Mouse (Mus musculus) layer of hippocampus, postnatal 25 days (tissue): ENCODE results near the gene Iqsec1. TPM values are rescaled to one million over a fixed set of nuclear protein-coding genes. Genes with fewer than 3 reads are reported as not detected.
A peak's percentile ranks its signal among the peaks of the same experiment; 100 is the strongest.

Source experiments
- DNase-seq, 2 experiments: peaks; one replicate each; pipeline ENCODE4 v3.0.0; 2022; ENCODE audit warnings: mixed read lengths in 2 of 2, low spot score in 1 of 2; ENCODE audit errors: extremely low spot score in 1 of 2
- total RNA-seq, 2 experiments: library from RNA; stranded (reverse); gene quantifications; 2 replicates each; pipeline ENCODE4 v1.2.3; 2021

Iqsec1 gene
- total RNA-seq, 2 experiments from 2014 or later: 245 to 258 TPM

DNA sequence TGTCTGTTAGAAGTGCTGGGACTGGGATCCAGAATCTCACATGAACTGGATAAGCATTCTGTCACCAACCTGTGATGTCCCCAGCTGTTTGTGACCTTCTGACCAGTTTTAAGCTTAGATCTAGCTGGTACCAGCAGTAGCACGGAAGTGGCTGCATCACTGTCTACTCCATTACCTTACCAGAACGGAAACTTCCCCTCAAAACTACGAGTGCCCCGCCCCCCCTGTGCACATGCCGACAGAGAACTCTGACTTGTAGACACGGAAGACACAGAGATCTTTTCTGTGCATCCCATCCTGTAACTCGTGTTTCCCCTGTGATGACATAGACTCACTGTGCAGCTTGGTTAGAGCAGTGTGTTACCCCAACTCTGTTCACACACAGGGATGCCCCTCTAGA lies 358.1 kb downstream of the Iqsec1 start:
- no peak for DNase-seq

DNA sequence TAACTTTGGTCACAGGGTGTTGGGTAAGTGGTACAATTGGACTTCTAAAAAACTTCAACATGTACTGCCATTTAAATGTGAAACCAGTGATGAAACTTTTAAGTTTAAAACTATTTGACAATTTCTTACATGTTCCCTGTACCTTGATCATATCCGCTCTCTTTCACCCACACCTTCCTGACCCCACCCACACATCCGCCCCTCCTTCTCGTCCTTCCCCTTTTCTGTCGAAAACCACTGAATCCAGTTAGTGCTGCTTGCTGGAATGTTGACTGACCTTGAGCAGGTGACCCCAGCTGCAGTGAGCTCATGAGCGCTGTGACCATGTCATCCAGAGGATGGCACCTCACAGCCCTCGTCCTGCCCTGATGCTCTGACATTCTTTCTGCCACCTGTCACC lies 359.0 kb downstream of the Iqsec1 start:
- DNase-seq: no peak

DNA sequence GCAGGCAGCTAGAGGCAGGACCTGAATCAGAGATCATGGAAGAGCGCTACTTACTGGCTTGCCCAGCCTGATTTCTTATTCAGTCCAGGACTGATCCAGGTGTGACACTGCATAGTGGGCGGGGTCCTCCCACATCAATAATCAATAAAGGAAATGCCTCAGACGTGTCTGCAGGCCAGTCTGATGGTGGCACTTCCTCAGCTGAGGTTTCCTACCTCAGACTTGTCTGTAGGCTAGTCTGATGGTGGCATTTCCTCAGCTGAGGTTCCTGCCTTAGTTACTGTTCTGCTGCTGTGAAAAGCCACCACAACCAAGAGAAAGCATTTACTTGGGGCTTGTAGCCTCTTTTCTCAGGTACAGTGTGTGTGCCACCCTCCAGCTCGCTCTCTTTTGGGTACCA lies 360.9 kb downstream of the Iqsec1 start:
- no peak for DNase-seq

DNA sequence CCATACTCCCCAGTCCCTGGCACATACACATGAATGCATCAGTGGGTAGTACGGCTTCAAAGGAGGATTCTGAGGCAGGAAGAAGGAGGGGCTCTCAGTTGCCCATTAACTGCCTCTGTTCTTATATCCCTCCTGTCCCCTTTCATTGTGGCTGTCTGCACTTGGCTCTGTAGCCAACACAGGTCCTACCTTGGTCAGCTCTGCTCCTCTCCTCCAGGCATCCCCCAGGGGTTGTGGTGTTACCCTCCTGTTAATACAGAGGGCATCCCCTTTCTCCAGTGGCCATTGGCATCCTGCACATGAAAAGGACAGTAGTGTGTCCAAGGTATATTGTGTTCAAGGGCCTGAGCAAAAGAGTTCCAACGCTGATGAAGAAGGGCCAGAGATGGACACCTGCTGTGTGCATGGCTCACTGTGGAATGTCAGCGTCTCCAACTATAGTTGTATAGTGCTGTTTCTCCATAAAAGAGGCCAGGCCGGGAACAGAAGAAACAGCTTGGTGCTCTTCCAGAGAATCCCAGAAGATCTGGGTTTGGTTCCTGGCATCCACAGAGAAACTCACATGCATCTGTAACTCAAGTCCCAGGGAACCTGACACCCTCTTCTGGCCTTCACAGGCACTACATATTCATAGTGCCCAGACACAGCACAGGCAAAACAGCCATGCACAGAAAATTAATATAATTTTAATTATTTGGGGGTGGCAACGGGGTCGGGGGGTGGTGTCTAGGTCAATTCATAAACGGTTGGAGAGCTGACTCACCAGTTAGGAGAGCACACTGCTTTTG lies 363.1 kb downstream of the Iqsec1 start:
- DNase-seq: no peak

DNA sequence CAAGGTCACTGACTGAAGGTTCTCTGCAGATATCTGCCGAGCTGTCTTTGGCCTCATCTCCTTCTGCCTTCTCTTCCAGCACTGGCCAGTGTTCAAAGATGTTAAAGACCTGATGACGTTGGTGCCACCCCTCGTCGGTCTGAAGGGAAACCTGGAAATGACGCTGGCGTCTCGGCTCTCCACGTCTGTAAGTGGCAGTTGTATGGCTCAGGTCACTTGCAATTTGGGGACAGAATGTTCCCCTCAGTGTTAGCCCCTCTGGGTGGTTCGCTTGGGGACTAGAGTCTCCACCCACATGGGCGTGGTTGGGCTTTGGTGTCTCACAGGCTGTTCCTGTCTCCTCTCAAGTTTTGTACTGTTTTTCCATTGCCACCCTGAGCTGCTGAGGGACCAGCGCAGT lies 363.8 kb downstream of the Iqsec1 start:
- DNase-seq: no peak

DNA sequence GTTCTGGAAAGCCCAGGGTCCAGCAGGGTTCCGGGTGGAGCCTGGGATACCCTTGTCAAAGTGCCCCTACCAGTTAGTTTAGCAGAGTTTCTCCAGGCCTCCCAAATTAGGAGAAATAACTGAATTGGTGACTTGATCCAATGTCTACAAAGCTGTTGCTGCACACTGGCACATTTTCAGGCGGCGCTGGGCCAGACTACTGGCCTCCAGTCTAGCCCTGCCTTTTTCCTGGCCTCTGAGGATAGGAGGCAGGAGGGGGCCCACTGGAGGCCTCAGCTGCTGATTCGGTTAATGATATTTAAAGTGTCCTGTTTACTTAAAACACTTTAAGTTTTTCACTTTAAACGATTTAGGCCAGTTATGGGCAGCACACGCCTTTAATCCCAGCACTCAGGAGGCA lies 364.3 kb downstream of the Iqsec1 start:
- peak in 1 of 2 experiments; percentile 36 for DNase-seq

DNA sequence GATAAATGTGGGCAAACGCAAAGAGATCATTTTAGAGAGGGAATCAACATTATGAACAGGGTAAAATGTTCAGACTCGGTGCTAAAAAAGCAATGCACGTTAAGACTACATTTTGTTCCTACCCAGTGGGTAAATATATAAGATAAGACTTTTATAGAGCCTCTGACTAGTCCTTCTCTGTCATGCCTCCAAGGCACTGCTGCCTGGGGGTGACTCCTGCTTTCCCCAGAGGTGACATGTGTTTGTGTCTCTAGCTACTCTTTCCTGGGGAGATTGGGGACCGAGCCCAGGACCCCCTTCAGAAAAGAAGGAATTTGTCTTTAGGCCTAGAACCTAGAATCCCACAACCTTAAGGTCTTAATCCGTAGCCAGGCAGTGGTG lies 365.0 kb downstream of the Iqsec1 start:
- DNase-seq: no peak

DNA sequence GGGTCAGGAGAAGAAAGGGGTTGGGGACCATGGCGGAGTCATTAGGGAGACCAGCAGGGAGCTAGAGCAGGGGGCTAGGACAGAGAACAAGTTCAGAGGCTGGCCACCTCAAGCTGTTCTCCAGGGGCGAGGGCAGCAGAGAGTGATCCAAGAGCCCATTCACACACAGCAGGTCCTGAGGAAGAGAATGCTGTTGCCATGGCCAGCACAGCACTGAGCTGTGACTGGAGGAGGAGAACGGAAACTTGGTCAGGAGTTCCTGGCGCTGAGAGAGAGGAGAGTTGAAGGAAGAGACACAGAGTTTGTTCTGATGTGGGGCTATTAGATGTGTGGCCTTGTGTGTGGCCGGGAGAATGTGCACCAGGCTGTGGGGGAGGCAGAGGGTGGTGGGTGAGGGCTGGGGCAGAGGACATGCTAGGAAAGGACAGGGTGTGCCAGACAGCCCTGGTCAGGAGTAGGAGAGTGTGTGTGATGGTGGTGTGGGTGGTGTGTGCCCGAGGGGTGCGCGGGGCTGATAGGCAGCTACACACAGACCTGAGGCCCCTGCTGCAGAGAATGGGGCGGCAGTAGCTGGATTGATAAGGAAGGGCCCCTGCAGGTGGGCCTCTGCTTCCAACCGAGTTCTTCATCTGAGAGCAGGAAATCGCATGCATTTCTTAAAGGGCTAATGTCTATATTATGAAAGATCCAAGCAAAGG lies 365.6 kb downstream of the Iqsec1 start:
- no peak for DNase-seq

DNA sequence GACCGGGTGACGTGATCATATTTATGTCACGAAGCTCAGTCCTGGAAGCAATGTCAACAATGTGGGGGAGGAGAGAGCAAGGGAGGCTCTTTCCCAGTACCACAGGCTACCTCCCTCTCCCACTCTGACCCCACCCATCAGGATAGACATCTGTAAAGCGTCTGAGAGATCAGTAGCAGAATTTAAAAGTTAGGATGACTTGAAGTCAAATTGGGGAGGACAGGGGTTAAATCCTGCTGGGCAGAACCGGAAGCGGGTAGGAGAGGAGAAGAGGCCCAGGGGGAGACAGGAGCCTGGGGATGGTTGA lies 366.9 kb downstream of the Iqsec1 start:
- no peak for DNase-seq

- DNase-seq: no peak
Observed at GRCm38 (mm10) chr6:90620791-90621583, 367.5 kb downstream of the Iqsec1 start.

DNA sequence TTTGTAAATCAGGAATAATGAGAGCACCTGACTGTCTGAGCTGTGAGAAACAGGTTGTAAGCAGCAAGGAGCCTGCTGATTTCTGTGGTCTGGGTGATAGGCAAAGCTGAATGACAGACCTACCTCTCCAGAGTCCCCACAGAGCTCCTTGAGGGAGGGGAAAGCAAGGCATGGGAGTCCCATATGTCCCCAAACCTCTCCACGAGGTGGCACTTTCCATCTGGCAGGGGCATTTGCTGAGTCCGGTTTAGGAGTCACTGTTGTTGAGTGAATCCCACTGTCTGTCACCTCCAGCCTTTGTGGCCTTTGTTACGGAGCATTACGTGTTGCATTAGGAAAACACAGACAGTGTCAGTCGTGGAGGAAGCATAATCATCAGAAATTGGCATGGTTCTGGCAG lies 368.5 kb downstream of the Iqsec1 start:
- no peak for DNase-seq

DNA sequence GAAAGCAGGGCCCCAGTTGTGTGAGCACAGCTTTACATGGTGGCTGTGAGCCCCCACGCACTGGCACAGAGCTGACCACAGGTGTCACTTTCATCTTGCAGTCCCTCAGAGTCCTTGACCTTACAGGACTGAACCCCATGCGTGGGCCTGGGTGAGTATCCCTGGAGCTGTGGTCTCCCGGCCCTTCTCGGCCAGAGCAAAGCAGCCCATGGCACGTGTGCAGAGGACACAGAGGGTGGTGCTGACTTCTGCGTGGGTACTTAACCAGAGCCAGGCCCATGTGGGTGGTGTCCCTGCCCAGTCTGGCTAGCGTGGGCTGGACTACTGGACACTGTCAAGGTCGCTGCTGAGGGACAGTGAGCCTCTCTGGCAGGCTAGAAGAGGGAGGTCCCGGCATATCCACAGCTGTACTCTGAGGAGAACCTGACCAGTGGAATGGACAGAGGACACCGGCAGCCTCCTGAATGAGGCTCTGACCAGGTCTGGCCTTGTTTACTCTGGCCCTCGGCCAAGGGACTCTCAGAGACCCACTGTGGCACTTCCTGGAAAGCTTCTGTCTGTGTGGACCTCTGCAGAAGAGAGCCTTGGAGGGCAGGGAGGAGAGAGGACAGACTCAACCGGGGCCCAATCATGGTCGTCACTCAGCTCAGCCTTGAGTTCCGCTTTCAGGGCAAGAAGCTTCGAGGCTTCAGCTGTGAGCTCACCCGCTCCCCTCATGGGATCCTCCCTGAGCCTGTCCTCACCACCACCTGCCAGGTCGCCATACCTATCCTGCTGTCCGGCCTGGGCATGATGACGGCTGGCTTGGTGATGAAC lies 369.5 kb downstream of the Iqsec1 start:
- DNase-seq: no peak

- no peak for DNase-seq
Observed at GRCm38 (mm10) chr6:90618274-90618673, 370.2 kb downstream of the Iqsec1 start.

- no peak for DNase-seq
Observed at GRCm38 (mm10) chr6:90616481-90616880, 372.0 kb downstream of the Iqsec1 start.

DNA sequence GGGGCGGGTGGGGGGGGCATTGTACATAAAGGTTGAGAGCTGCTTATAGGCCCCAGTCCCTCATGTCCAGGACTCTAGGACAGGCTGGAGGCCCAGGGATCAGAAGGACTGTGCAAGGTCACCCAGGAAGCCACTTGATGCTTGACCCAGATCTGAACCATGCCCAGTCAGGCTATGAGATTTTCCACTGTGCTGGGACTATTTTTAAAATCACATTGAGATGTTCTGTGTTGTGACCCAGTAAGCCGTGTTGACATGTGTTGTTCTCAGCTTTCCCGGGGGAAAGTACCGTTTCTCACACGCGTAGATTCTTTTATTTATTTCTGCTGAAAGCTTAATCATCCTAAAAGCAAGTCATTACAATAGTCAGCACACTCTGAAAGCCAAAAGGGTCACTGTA lies 372.5 kb downstream of the Iqsec1 start:
- DNase-seq: no peak

GRCm38 (mm10) chr6:90615362-90615761 lies 373.1 kb downstream of the Iqsec1 start:
- DNase-seq: no peak

- no peak for DNase-seq
Observed at GRCm38 (mm10) chr6:90613277-90613676, 375.2 kb downstream of the Iqsec1 start.

GRCm38 (mm10) chr6:90610248-90610647 lies 378.2 kb downstream of the Iqsec1 start:
- DNase-seq: no peak

- DNase-seq: no peak
Observed at GRCm38 (mm10) chr6:90608186-90608585, 380.3 kb downstream of the Iqsec1 start.

- DNase-seq: peak; percentile 42 to 74
Observed at GRCm38 (mm10) chr6:90607196-90607595, 381.3 kb downstream of the Iqsec1 start.

GRCm38 (mm10) chr6:90606538-90606937 lies 381.9 kb downstream of the Iqsec1 start:
- peak; percentile 50 to 67 for DNase-seq
